Mouse (Mus musculus): ENCODE data around the gene Fn3k.

Fn3k gene

GRCm38 (mm10) chr11:121457874-121458273 is 23.2 kb downstream of the Fn3k start:
- no peak for DNase-seq

- DNase-seq = no peak
Observed at GRCm38 (mm10) chr11:121467408-121467807, 32.7 kb downstream of the Fn3k start.

DNA sequence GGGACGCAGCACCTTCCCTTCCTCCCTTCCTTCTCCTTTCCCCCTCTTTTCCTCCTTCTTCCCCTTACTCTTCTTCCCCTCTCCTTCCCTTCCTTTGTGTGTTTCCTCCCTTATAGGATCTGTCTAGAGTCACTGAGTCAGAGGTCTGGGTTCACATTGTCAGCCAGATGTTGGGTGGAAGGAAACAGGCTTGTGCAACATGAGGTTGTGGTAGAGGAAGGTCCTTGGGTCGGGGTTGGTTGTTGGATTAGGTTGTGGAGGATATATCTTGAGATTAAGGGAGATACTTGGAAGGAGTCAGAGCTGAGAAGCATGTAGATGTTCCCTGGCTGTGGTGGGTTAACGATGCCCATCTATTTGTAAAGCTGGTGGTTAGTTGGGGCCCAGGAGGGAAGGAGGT is 40.1 kb downstream of the Fn3k start:
- no peak for DNase-seq

- peak; percentile 77 for DNase-seq
Observed at GRCm38 (mm10) chr11:121475699-121476415, 41.1 kb downstream of the Fn3k start.

GRCm38 (mm10) chr11:121479476-121480203 is 44.9 kb downstream of the Fn3k start:
- no peak for DNase-seq

DNA sequence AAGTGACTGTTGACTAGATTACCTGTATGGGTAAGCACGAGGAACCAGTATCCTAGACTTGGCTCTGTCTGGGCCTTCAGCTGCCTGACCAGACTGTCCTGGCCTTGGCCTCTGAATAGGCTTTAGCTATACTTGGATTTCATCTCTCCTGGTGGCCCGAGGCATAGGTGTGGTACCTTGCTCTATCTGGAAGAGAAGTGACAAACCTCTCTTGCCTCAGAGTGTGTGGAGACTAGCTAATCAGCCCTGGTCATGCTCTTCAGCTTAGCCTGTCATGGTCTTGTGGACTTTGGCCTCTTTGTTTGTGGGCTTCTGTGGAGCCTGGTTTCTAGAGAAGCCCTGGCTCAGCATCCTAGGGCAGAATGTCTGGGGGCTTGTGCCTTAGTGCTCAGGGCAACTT is 46.4 kb downstream of the Fn3k start:
- no peak for DNase-seq

DNA sequence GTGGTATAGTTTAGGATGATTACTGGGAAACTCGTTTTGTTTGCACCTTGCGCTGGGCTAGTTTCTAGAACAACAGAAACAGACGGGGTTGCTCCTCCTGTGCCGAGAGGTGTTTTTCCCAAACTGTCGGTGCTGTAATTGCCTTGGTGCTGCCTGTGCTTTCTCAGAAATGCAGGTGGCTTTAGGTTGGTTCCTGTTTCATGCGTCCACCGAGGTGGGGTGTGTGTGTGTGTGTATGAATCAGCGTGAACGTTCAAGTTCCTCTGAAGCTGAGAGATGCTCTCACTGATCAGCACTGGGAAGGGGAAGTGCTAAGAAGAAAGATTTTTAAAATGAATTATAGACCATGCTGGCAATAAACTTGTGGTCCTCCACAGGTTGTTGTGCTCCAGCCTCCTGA is 51.2 kb downstream of the Fn3k start:
- peak; percentile 20 for DNase-seq

DNA sequence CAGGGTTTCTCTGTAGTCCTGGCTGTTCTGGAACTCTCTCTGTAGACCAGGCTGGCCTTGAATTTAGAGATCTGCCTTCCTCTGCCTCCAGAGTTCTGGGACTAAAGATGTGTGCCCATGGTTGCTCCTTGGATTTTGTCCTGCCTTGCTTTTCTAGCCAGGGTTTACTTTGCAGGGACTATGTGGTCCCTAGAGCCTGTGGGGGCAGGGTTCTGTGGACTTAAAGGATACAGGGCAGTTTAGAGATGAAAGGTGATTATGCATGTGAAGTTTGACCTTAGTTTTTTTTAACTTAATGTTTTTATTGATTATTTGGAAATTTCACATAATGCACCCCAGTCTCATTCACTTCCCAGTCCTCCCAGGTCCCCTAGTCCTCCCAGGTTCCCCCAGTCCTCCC is 55.9 kb downstream of the Fn3k start:
- DNase-seq = no peak
